Mouse (Mus musculus): ENCODE results near the gene Rps11. TPM values are rescaled to one million over a fixed set of nuclear protein-coding genes. Genes with fewer than 3 reads are reported as not detected.
A peak's percentile ranks its signal among the peaks of the same experiment; 100 is the strongest.
"Not testable (repeated sequence)": the region's sequence is repeated elsewhere in the genome, so short reads cannot be mapped to it uniquely, and the experiment has no call there.

Rps11 gene
- polyA plus RNA-seq, 1 experiment from 2014 or later: 759 TPM

DNA sequence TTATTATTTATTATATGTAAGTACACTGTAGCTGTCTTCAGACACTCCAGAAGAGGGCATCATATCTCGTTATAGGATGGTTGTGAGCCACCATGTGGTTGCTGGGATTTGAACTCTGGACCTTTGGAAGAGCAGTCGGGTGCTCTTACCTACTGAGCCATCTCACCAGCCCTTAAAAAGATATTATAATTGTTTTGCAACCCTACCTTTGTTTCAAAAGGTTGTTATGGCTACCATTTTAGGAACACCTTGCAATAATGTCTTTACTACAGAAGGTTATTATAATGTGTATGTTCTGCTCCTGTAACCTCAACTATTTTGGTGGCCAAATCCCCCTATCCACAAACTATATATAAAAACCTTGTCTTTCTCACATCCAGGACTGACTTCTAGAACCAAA is 28.8 kb upstream of the Rps11 start:
- H3K4me1 ChIP-seq: peaks cover 26% of the 10 kb centered on the region
- H3K9me3 ChIP-seq (replicated peaks); H3K36me3 ChIP-seq; H3K27ac ChIP-seq (replicated peaks); H3K4me3 ChIP-seq (replicated peaks); H3K4me2 ChIP-seq; H3K9ac ChIP-seq (replicated peaks); H3K27me3 ChIP-seq (replicated peaks); ATAC-seq (ENCODE audit: low FRiP score): not testable (repeated sequence)
- WGBS: 92% methylated on average over 2 of the region's 2 CpGs

DNA sequence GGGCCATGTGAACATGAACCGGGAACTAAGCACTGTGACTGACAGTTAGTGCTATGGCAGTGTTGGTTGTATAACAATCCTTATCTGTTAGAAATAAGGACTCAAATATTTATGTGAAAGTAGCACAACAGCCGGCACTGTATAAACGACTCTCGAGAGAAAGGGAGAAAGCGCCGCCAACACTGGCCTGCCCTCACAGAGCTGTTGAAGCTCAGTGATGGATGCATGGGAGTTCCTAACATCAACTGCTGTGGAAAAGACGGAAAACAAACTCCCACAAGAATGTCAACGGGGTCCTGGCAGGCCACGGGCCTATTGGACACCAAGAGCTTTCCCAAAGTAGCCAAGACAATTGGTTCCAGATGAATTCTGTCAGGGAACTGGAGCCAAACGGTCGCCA is 27.1 kb upstream of the Rps11 start:
- WGBS: 55% methylated on average over 11 of the region's 11 CpGs
- Histone ChIP-seq H3K36me3 (no peaks in the 10 kb centered on the region), H3K9me3 (replicated peaks) (no peaks in the 10 kb centered on the region), H3K4me1 (peaks cover 26% of the 10 kb centered on the region), H3K9ac (replicated peaks) (no peak overlapping the region; the same call in 1 of the 2 replicates), H3K4me2 (no peak overlapping the region), H3K27me3 (replicated peaks) (no peaks in the 10 kb centered on the region), H3K4me3 (replicated peaks) (no peak overlapping the region), H3K27ac (replicated peaks) (peak overlapping the region; percentile 28; the same call in 1 of the 2 replicates)
- ATAC-seq (ENCODE audit: low FRiP score): no peak

DNA sequence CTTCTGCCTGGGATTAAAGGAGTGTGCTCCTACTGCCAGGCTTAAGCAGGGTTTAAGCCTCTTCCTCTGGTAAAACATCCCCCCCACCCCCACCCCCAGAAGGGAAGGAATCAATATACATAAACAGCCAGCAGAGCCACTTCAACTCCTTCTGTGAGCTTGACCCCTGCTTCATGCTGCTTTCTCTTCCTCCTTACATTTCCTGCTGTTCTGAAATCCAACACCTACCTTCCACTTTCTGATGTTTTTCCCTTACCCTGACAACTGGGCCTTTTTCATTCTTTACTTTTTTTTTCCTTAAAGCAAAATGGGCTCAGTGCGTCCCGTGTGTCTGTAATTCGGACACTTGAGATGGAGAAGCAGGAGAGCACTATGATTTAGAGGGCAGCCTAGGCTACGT is 26.1 kb upstream of the Rps11 start:
- no peak for ATAC-seq (ENCODE audit: low FRiP score)
- Histone ChIP-seq H3K4me3 (replicated peaks) (no peak overlapping the region), H3K27ac (replicated peaks) (no peak overlapping the region), H3K4me2 (no peak overlapping the region), H3K9me3 (replicated peaks) (no peaks in the 10 kb centered on the region), H3K36me3 (no peaks in the 10 kb centered on the region), H3K27me3 (replicated peaks) (no peaks in the 10 kb centered on the region), H3K4me1 (peaks cover 21% of the 10 kb centered on the region), H3K9ac (replicated peaks) (no peak overlapping the region)
- 71% methylated on average over 4 of the region's 4 CpGs for WGBS

DNA sequence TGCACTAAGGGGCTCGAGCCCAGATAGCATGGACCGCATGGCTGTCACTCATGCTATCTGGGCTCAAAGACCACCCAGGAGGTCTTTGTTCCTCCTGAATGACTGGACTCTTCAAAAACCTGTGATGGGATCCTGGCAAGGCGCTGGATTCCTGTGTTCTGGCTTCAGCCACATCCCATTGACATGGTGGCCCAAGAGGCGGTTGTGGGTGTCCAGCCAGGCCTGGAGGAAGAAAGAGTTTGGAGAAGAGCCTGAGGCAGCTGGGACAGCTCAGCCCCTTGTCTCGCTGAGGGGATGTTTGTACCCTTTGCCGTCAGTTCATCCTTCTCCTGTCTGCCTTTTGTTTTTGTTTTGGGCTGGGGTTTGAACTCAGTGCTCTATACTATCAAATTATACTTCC is 25.3 kb upstream of the Rps11 start:
- no peak overlapping the region for H3K27ac ChIP-seq (replicated peaks)
- WGBS: 36% methylated on average over 6 of the region's 6 CpGs
- H3K4me2 ChIP-seq: no peak overlapping the region

DNA sequence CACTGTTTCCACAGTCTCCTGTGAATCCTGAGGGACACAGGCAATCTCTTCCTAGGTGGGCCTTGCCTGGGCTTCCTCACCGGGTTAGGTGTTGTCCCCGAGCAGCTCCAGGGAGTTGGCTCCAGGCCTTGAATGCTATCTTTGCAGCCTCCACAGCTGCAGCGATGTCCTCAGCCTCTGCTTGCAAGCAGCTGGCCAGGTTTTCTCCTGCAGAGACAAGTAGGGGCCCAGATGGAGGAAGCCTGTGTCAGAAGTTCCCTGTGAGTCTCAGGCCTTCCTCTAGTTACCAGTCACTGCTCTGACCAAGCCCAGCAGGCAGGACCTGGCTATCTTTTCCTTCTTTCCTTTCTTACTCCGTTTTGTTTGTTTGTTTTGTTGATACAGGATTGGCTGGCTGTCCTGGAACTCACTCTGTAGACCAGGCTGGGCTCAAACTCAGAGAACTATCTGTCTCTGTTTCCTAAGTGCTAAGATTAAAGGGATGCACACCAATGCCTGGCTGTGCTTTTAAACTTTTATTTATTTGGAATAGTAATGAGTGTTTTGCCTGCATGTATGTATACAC is 24.4 kb upstream of the Rps11 start:
- 71% methylated on average over 4 of the region's 4 CpGs for WGBS

More for the DNA sequence above, 25.3 kb upstream of the Rps11 start:
- Histone ChIP-seq H3K27me3 (replicated peaks) (no peaks in the 10 kb centered on the region), H3K9me3 (replicated peaks) (no peaks in the 10 kb centered on the region), H3K36me3 (no peaks in the 10 kb centered on the region), H3K4me3 (replicated peaks) (no peak overlapping the region), H3K4me1 (peaks cover 13% of the 10 kb centered on the region), H3K9ac (replicated peaks) (no peak overlapping the region)
- ATAC-seq (ENCODE audit: low FRiP score): no peak

DNA sequence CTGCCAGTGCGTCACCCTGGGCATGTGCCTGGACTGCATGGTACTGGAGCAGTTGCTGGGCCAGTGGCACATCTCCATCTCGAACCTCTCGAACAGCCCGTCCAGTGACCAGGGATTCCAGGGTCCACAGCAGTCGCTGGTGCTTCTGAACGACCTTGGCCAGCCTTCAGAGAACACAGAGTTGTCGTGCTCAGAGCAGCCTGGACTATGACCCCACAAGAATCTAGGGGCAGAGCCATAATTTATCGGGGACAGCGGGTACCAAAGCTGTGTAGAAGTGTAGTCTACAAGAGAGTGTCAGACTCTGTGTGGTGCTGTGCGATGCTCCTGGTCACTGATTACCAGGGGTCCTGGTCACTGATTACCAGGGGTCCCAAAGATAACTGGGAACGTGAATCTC is 23.7 kb upstream of the Rps11 start:
- no peaks in the 10 kb centered on the region for H3K27me3 ChIP-seq (replicated peaks)
- H3K36me3 ChIP-seq: 0 out of 2 replicates have a peak, but pooled peaks cover 3% of the 10 kb centered on the region
- H3K4me3 ChIP-seq (replicated peaks): no peak overlapping the region
- H3K9ac ChIP-seq (replicated peaks): no peak overlapping the region
- ATAC-seq (ENCODE audit: low FRiP score): no peak
- WGBS: 85% methylated on average over 11 of the region's 11 CpGs
- H3K9me3 ChIP-seq (replicated peaks): no peaks in the 10 kb centered on the region
- H3K27ac ChIP-seq (replicated peaks): no peak overlapping the region
- H3K4me2 ChIP-seq: no peak overlapping the region
- 0 out of 2 replicates have a peak, but pooled peaks cover 7% of the 10 kb centered on the region for H3K4me1 ChIP-seq

More for the DNA sequence above, 24.4 kb upstream of the Rps11 start:
- Histone ChIP-seq H3K27me3 (replicated peaks) (no peaks in the 10 kb centered on the region), H3K36me3 (0 out of 2 replicates have a peak, but pooled peaks cover 3% of the 10 kb centered on the region), H3K9me3 (replicated peaks) (no peaks in the 10 kb centered on the region), H3K27ac (replicated peaks) (no peak overlapping the region), H3K4me2 (no peak overlapping the region), H3K4me3 (replicated peaks) (no peak overlapping the region), H3K4me1 (peaks cover 12% of the 10 kb centered on the region), H3K9ac (replicated peaks) (no peak overlapping the region)
- no peak for ATAC-seq (ENCODE audit: low FRiP score)

DNA sequence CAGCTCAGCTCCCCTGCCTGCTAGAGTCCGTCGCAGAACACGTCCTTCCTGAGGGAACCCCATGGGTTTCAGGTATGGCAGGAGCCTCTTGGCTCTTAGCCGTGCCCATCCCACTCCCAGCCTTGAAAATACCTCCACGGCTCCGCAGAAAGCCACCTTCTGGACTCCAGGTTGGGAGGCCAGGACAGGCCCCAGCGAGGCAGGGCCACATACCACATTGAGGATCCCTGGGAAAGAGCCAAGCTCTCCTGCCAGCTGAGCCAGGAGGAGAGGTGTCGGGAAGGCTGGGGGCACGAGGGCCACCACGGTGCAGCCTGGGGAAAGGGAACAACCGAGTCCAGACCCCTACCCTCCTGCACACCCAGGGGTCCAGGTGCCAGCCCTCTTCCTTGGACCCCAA is 23.0 kb upstream of the Rps11 start:
- Histone ChIP-seq H3K4me3 (replicated peaks) (no peak overlapping the region), H3K9ac (replicated peaks) (no peak overlapping the region)

DNA sequence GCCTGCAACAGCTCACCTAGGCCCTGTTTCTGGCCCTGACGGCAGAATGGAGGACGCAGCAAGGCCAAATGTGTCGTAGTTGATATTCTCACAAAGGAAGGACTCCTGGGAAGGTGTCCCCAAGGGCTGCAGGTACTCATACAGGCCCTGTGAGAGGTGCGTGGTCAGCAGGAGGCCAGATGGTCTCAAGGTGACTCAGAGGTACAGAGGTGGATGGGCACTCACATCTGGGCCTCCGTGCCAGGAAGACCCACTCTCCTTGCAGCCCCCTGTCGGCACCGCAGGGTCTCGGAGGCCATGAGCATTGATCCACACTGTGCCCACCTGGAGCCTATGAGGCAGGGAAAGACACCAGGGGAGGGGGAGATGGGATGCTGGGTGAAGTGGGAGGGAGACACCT is 21.2 kb upstream of the Rps11 start:
- Histone ChIP-seq H3K9me3 (replicated peaks) (no peaks in the 10 kb centered on the region), H3K4me1 (no peaks in the 10 kb centered on the region), H3K4me3 (replicated peaks) (no peak overlapping the region), H3K9ac (replicated peaks) (no peak overlapping the region), H3K27ac (replicated peaks) (no peak overlapping the region), H3K27me3 (replicated peaks) (no peaks in the 10 kb centered on the region), H3K4me2 (no peak overlapping the region), H3K36me3 (0 out of 2 replicates have a peak, but pooled peaks cover 3% of the 10 kb centered on the region)
- 97% methylated on average over 8 of the region's 8 CpGs for WGBS
- ATAC-seq (ENCODE audit: low FRiP score): no peak

More for the DNA sequence above, 23.0 kb upstream of the Rps11 start:
- no peak overlapping the region for H3K4me2 ChIP-seq
- 0 out of 2 replicates have a peak, but pooled peaks cover 7% of the 10 kb centered on the region for H3K4me1 ChIP-seq
- ATAC-seq (ENCODE audit: low FRiP score): no peak
- 95% methylated on average over 11 of the region's 11 CpGs for WGBS
- H3K27me3 ChIP-seq (replicated peaks): no peaks in the 10 kb centered on the region
- H3K27ac ChIP-seq (replicated peaks): no peak overlapping the region
- 0 out of 2 replicates have a peak, but pooled peaks cover 3% of the 10 kb centered on the region for H3K36me3 ChIP-seq
- no peaks in the 10 kb centered on the region for H3K9me3 ChIP-seq (replicated peaks)

DNA sequence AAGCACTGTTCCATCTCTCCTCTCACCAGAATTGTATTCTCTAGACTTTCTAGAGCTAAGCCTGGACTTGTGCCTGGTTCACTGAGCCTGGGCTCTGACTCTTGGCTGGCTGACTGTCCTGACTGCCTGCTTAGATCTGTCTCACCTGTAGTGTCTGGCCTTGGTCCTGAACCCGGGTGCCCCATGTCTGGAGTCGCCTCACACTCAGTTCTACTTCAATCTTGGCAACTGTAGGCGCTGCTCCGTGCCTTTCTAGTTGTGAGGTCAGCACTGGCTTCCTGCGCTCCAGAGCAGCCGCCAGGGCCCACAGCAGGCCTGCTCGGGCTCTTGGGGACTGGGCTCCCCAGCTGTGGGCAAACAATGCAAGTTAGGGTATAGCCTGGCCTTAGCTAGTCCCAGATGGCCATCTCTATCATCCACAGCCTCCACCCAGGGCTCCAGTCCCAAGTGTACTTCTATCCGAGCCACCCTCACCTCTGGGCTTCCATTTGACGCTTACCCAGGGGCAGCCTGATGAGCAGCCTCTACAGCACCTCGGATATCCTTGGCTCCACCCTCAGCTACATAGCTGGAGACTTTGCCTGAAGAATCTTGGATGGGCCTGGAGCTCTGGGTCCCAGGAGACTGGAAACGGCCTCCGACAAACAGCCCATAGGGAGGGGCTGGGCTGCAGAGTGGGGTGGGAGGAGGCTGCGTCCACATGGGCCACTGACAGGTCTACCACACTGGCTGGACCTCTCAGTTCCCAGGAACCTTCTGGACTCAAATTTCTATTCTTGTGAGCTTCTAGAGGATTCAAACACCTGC is 20.3 kb upstream of the Rps11 start:
- H3K9ac ChIP-seq (replicated peaks): no peak overlapping the region

DNA sequence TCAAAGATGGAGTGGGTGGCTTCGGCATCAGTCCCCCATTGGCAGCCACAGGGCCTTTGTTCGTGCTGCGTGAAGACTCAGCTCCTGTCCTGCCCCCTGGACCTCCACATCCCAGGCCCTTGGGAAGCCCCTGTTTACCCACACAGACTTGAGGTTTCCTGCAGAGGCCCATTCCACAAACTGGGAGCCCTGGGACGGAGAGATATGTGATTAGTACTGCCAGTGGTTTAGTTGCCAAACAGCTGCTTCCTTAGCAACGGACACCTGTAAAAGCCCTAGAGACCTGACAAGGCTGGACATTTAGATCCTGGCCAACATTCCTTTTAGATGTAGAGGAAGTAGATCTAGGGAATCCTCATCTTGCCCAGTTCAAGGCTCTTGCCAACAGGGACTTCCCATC is 17.7 kb upstream of the Rps11 start:
- Histone ChIP-seq H3K9ac (replicated peaks) (no peak overlapping the region), H3K4me1 (no peaks in the 10 kb centered on the region), H3K36me3 (0 out of 2 replicates have a peak, but pooled peaks cover 3% of the 10 kb centered on the region), H3K27ac (replicated peaks) (no peak overlapping the region), H3K9me3 (replicated peaks) (no peaks in the 10 kb centered on the region), H3K27me3 (replicated peaks) (peaks cover 5% of the 10 kb centered on the region; the same call in 1 of the 2 replicates), H3K4me2 (no peak overlapping the region), H3K4me3 (replicated peaks) (no peak overlapping the region)
- no peak for ATAC-seq (ENCODE audit: low FRiP score)
- 91% methylated on average over 5 of the region's 5 CpGs for WGBS

More for the DNA sequence above, 20.3 kb upstream of the Rps11 start:
- Histone ChIP-seq H3K4me3 (replicated peaks) (no peak overlapping the region), H3K4me2 (no peak overlapping the region), H3K36me3 (0 out of 2 replicates have a peak, but pooled peaks cover 3% of the 10 kb centered on the region), H3K9me3 (replicated peaks) (no peaks in the 10 kb centered on the region), H3K27ac (replicated peaks) (no peak overlapping the region), H3K4me1 (no peaks in the 10 kb centered on the region), H3K27me3 (replicated peaks) (no peaks in the 10 kb centered on the region)
- ATAC-seq (ENCODE audit: low FRiP score): no peak
- WGBS: 90% methylated on average over 13 of the region's 13 CpGs

DNA sequence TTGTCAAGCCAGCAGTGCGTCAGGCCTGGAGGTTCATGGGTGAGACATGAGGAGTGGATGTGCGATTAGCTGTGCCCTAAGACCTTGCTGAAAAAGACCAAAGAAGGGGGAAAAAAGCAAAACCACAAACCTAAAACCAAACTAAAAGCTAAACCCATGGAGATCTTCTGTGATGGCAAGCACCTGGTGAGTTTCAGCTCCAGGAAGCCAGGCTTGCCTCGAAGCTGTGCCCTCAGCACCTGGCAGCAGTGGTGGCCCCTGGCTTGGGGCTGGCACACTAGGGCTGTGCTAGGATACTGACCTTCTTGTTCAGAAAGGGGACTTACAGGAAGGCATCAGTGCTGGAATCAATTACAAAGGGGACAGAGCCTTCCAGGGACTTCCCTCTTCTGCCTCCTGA is 17.1 kb upstream of the Rps11 start:
- no peak for ATAC-seq (ENCODE audit: low FRiP score)
- WGBS: 90% methylated on average over 3 of the region's 3 CpGs
- H3K9ac ChIP-seq (replicated peaks): no peak overlapping the region
- no peak overlapping the region for H3K27ac ChIP-seq (replicated peaks)
- 0 out of 2 replicates have a peak, but pooled peaks cover 3% of the 10 kb centered on the region for H3K36me3 ChIP-seq
- no peaks in the 10 kb centered on the region for H3K9me3 ChIP-seq (replicated peaks)
- H3K4me1 ChIP-seq: peaks cover 2% of the 10 kb centered on the region; the same call in 1 of the 2 replicates
- H3K4me3 ChIP-seq (replicated peaks): no peak overlapping the region
- peaks cover 5% of the 10 kb centered on the region; the same call in 1 of the 2 replicates for H3K27me3 ChIP-seq (replicated peaks)
- H3K4me2 ChIP-seq: no peak overlapping the region
